Mouse (Mus musculus) CH12.LX (cell line): ENCODE measurements around the gene 4932438H23Rik.

Experiments
- BHLHE40 ChIP-seq: IDR thresholded peaks from 2 replicates; pipeline ENCODE4 v1.6.1; 2011; ENCODE audit warnings: mild to moderate bottlenecking, low read depth, low read length, improper control_type of control experiment
- CTCF ChIP-seq, 2 experiments: IDR thresholded peaks in 1 of 2; conservative IDR thresholded peaks in 1 of 2; 2 replicates each; pipeline ENCODE4 v1.5.1; 2011 to 2012; ENCODE audit warnings: low read depth in 2 of 2, low read length in 2 of 2, improper control_type of control experiment in 1 of 2, inconsistent platforms in 1 of 2, mild to moderate bottlenecking in 1 of 2, moderate library complexity in 1 of 2
- EP300 ChIP-seq: IDR thresholded peaks from 2 replicates; pipeline ENCODE4 v1.6.1; 2011; ENCODE audit warnings: low read length, improper control_type of control experiment
- GABPA ChIP-seq: IDR thresholded peaks from 2 replicates; pipeline ENCODE4 v1.6.1; 2012; ENCODE audit warnings: low read depth, low read length, improper control_type of control experiment, inconsistent platforms; ENCODE audit not compliant: insufficient replicate concordance
- JUN ChIP-seq: IDR thresholded peaks from 2 replicates; pipeline ENCODE4 v1.6.1; 2011; ENCODE audit warnings: low read depth, mild to moderate bottlenecking, low read length, improper control_type of control experiment, moderate library complexity; ENCODE audit not compliant: insufficient read depth
- MAFK ChIP-seq: IDR thresholded peaks from 2 replicates; pipeline ENCODE4 v1.6.1; 2011; ENCODE audit warnings: low read length, improper control_type of control experiment; ENCODE audit not compliant: insufficient replicate concordance
- MAX ChIP-seq: IDR thresholded peaks from 2 replicates; pipeline ENCODE4 v1.6.1; 2011; ENCODE audit warnings: low read length, improper control_type of control experiment
- POLR2A ChIP-seq: IDR thresholded peaks from 2 replicates; pipeline ENCODE4 v1.6.1; 2011; ENCODE audit warnings: low read depth, mild to moderate bottlenecking, improper control_type of control experiment, low read length
- POLR2AphosphoS2 ChIP-seq: IDR thresholded peaks from 2 replicates; pipeline ENCODE4 v1.6.1; 2011; ENCODE audit warnings: low read depth, low read length, improper control_type of control experiment
- SMC3 ChIP-seq: IDR thresholded peaks from 2 replicates; pipeline ENCODE4 v1.6.1; 2011; ENCODE audit warnings: low read depth, low read length, improper control_type of control experiment
- UBTF ChIP-seq: IDR thresholded peaks from 2 replicates; pipeline ENCODE4 v1.6.1; 2012; ENCODE audit warnings: low read depth, mild to moderate bottlenecking, inconsistent platforms, low read length, improper control_type of control experiment, moderate library complexity
- USF1 ChIP-seq: IDR thresholded peaks from 2 replicates; pipeline ENCODE4 v1.6.1; 2014; ENCODE audit warnings: low read depth, mild to moderate bottlenecking, inconsistent platforms, low read length, improper control_type of control experiment

GRCm38 (mm10) chr16:91085239-91085825, 9.6 kb downstream of the 4932438H23Rik start:
- TF ChIP-seq POLR2A (no peak), JUN (no peak), CTCF (conservative IDR thresholded peaks at IDR 0.05 in 1 of 2, IDR thresholded peaks at IDR 0.05 in 1 of 2; ENCODE audit: low read depth in 2 of 2, low read length in 2 of 2) (no peak), BHLHE40 (no peak), EP300 (no peak), MAFK (no peak), SMC3 (no peak), POLR2AphosphoS2 (no peak), GABPA (no peak), UBTF (no peak), MAX (no peak), USF1 (no peak)
